ENCODE assay signal across 19 mouse cellular contexts in the genomic region with DNA sequence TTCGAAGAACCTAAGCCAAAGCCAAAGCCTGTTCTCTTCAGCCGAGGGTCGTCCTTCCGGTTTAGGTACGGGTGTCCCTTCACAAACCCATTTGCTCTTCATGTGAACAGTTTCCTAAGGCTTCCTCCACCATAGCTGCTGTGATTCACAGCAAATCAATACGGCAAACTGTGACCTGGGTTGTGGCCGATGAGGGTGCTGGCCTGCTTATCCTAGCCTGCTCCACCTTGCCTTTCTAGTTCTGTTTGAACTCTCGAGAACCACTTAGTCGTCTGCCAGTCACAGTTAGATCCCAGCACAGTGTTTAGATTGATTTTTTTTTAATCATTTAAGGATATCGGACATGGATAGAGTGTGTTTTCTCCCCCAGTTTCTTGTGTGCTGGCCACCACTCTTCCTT.
"Had no signal": no experiment of that assay in that cellular context is flagged by ENCODE, and none has a peak within 500 bp of the region (broad histone marks: within the 10 kb centered on the region; RNA-seq: fewer than 3 reads in every experiment).

No protein-coding gene starts in this region.

- H3K4me1 ChIP-seq: neural tube, embryonic 15.5 days had no signal

- DNase-seq: lung, adult 2 months; lung, postnatal 4 days; midbrain, embryonic 14.5 days; retina, postnatal 1 day; right cerebral cortex, adult 18-20 months; right cerebral cortex, postnatal 25 days; right cerebral cortex, postnatal 4 days; spleen, adult 18-20 months; thymus, adult 18-20 months; thymus, postnatal 14 days; thymus, postnatal 36 days had no signal

- H3K9me3 ChIP-seq: limb, embryonic 15.5 days; midbrain, embryonic 10.5 days; midbrain, embryonic 12.5 days; neural tube, embryonic 13.5 days; neural tube, embryonic 15.5 days had no signal

- H3K4me2 ChIP-seq: limb, embryonic 15.5 days; midbrain, embryonic 12.5 days; neural tube, embryonic 13.5 days; neural tube, embryonic 15.5 days had no signal

- H3K4me3 ChIP-seq: limb, embryonic 15.5 days; midbrain, embryonic 10.5 days; midbrain, embryonic 12.5 days; myocyte; neural tube, embryonic 13.5 days; neural tube, embryonic 15.5 days had no signal

- H3K27me3 ChIP-seq: limb, embryonic 15.5 days; neural tube, embryonic 13.5 days; neural tube, embryonic 15.5 days had no signal

- H3K27ac ChIP-seq: limb, embryonic 15.5 days; liver, embryonic 14.5 days; midbrain, embryonic 10.5 days; midbrain, embryonic 12.5 days; neural tube, embryonic 13.5 days; neural tube, embryonic 15.5 days had no signal

- H3K9ac ChIP-seq: limb, embryonic 15.5 days; liver, embryonic 14.5 days; midbrain, embryonic 12.5 days; neural tube, embryonic 13.5 days; neural tube, embryonic 15.5 days had no signal

- ATAC-seq: midbrain, embryonic 16.5 days had no signal
